Mouse (Mus musculus) spleen, adult 2 months (tissue): ENCODE data around the gene Rere. TPM values are rescaled to one million over a fixed set of nuclear protein-coding genes. Genes with fewer than 3 reads are reported as not detected.

Source experiments
- DNase-seq, 2 experiments: peaks; one replicate each; pipeline versions ENCODE4 v3.0.0 to v3.0.0-alpha.2; 2012 to 2021; ENCODE audit warnings: low spot score in 2 of 2, low read depth in 1 of 2
- H3K27ac ChIP-seq: fragments of 200-500 bp; 2 replicates; pipeline ENCODE4 v1.5.1; 2012; ENCODE audit warnings: low read length, inconsistent platforms; ENCODE audit not compliant: insufficient read depth
- H3K27me3 ChIP-seq: fragments of 200-500 bp; 2 replicates; pipeline ENCODE4 v1.6.1; 2012; ENCODE audit warnings: mild to moderate bottlenecking, moderate library complexity, low read length, inconsistent platforms; ENCODE audit not compliant: control insufficient read depth, insufficient read depth
- H3K36me3 ChIP-seq: fragments of 200-500 bp; 2 replicates; pipeline ENCODE4 v1.6.1; 2012; ENCODE audit warnings: mild to moderate bottlenecking, low read length, inconsistent platforms; ENCODE audit not compliant: control insufficient read depth, insufficient read depth
- H3K4me1 ChIP-seq: fragments of 200-500 bp; 2 replicates; pipeline ENCODE4 v1.6.1; 2011; ENCODE audit warnings: inconsistent platforms; ENCODE audit not compliant: control insufficient read depth, insufficient read depth, insufficient read length
- H3K4me3 ChIP-seq: fragments of 200-500 bp; 2 replicates; pipeline ENCODE4 v1.5.1; 2011; ENCODE audit warnings: mild to moderate bottlenecking, inconsistent platforms; ENCODE audit not compliant: insufficient read depth, insufficient read length; ENCODE audit errors: extremely low read depth
- CTCF ChIP-seq: fragments of 200-500 bp; IDR thresholded peaks from 2 replicates; pipeline ENCODE4 v1.5.1; 2011; ENCODE audit warnings: mild to moderate bottlenecking, inconsistent platforms; ENCODE audit not compliant: insufficient read depth, insufficient read length, insufficient replicate concordance; ENCODE audit errors: extremely low read depth
- POLR2A ChIP-seq: fragments of 200-500 bp; IDR thresholded peaks from 2 replicates; pipeline ENCODE4 v1.6.1; 2011; ENCODE audit warnings: low read depth, low read length, inconsistent platforms
- WGBS: fragments of 180-500 bp; shearing (Covaris S2); methylation state at CpG from one replicate; pipeline ENCODE4 v1.1.7; 2018; 5-methylcytosine and 5-hydroxymethylcytosine counted together
- polyA plus RNA-seq: library from polyadenylated mRNA; depleted of rRNA; stranded (reverse); fragments of >200 nt; gene quantifications from 2 replicates; pipeline ENCODE4 v1.2.3, GENCODE M21; 2012

The Rere gene
- polyA plus RNA-seq, 1 experiment, result 66.2 TPM

GRCm38 (mm10) chr4:150622641-150623040, 341.2 kb downstream of the Rere start:
- H3K27me3 ChIP-seq, result no peaks in the 10 kb centered on the region
- H3K27ac ChIP-seq, result no peak overlapping the region
- H3K36me3 ChIP-seq, result peaks cover 19% of the 10 kb centered on the region
- H3K4me1 ChIP-seq, result no peaks in the 10 kb centered on the region
- TF ChIP-seq CTCF, result no peak
- no peak for TF ChIP-seq POLR2A
- no peak overlapping the region for H3K4me3 ChIP-seq
- WGBS, result 94% methylated on average over 13 of the region's 13 CpGs
- no peak for DNase-seq

GRCm38 (mm10) chr4:150624214-150624823, 342.9 kb downstream of the Rere start:
- no peak overlapping the region for H3K27ac ChIP-seq
- H3K27me3 ChIP-seq, result no peaks in the 10 kb centered on the region
- WGBS, result 85% methylated on average over 11 of the region's 11 CpGs
- DNase-seq, result no peak
- no peak overlapping the region for H3K4me3 ChIP-seq
- no peaks in the 10 kb centered on the region for H3K4me1 ChIP-seq
- H3K36me3 ChIP-seq, result peaks cover 8% of the 10 kb centered on the region; the same call in 1 of the 2 replicates
- TF ChIP-seq CTCF (no peak), POLR2A (no peak)

GRCm38 (mm10) chr4:150624933-150625332, 343.5 kb downstream of the Rere start:
- Histone ChIP-seq H3K36me3 (peaks cover 8% of the 10 kb centered on the region; the same call in 1 of the 2 replicates), H3K4me3 (no peak overlapping the region), H3K27me3 (no peaks in the 10 kb centered on the region), H3K4me1 (no peaks in the 10 kb centered on the region), H3K27ac (no peak overlapping the region)
- DNase-seq, result no peak
- WGBS, result 68% methylated on average over 4 of the region's 4 CpGs
- no peak for TF ChIP-seq POLR2A
- TF ChIP-seq CTCF, result no peak

- Histone ChIP-seq H3K27ac (no peak overlapping the region), H3K4me1 (no peaks in the 10 kb centered on the region), H3K36me3 (peaks cover 7% of the 10 kb centered on the region; the same call in 1 of the 2 replicates), H3K4me3 (no peak overlapping the region), H3K27me3 (no peaks in the 10 kb centered on the region)
- TF ChIP-seq POLR2A (no peak), CTCF (peak; percentile 39; the same call in 1 of the 2 replicates)
- peak in 1 of 2 experiments; percentile 57 for DNase-seq
- WGBS, result 50% methylated on average over 1 of the region's 1 CpGs
Observed at GRCm38 (mm10) chr4:150625425-150625824, 344.0 kb downstream of the Rere start.

GRCm38 (mm10) chr4:150625951-150626732, 344.7 kb downstream of the Rere start:
- Histone ChIP-seq H3K4me1 (no peaks in the 10 kb centered on the region), H3K27ac (no peak overlapping the region), H3K4me3 (no peak overlapping the region), H3K36me3 (peaks cover 7% of the 10 kb centered on the region; the same call in 1 of the 2 replicates), H3K27me3 (no peaks in the 10 kb centered on the region)
- TF ChIP-seq POLR2A, result no peak
- peak; percentile 93 for TF ChIP-seq CTCF
- 36% methylated on average over 6 of the region's 6 CpGs for WGBS
- peak; percentile 15 to 75 for DNase-seq

- DNase-seq, result no peak
- H3K4me3 ChIP-seq, result no peak overlapping the region
- TF ChIP-seq CTCF (no peak), POLR2A (no peak)
- H3K27me3 ChIP-seq, result no peaks in the 10 kb centered on the region
- WGBS, result 81% methylated on average over 11 of the region's 11 CpGs
- H3K27ac ChIP-seq, result no peak overlapping the region
- no peaks in the 10 kb centered on the region for H3K36me3 ChIP-seq
- no peaks in the 10 kb centered on the region for H3K4me1 ChIP-seq
Observed at GRCm38 (mm10) chr4:150629266-150629665, 347.8 kb downstream of the Rere start.
